Mouse (Mus musculus) ovary, adult 10 weeks (tissue): Measurements from ENCODE around the gene Slc25a38. TPM values are rescaled to one million over a fixed set of nuclear protein-coding genes. Genes with fewer than 3 reads are reported as not detected.

Source experiments
- polyA plus RNA-seq: library from polyadenylated mRNA; stranded (reverse); fragments of 350-450 nt; fragmentation: Illumina TruSeq; extraction: RNeasy Lipid Tissue Mini Kit (QIAGEN cat#74804); gene quantifications from one replicate; pipeline ENCODE4 v1.2.3, GENCODE M21; 2014

Slc25a38 gene
- polyA plus RNA-seq: 1.7 TPM

GRCm38 (mm10) chr9:120110211-120111018, at the start of gene Slc25a38:
Slc25a38 (plus strand) TSS chr9:120110374.

GRCm38 (mm10) chr9:120069779-120070178, 40.4 kb upstream of the Slc25a38 start, which contains the start of gene Cx3cr1:
Cx3cr1 (minus strand) TSS chr9:120069879.

GRCm38 (mm10) chr9:120091696-120092238, 18.4 kb upstream of the Slc25a38 start, which contains the start of gene Ccr8:
Ccr8 (plus strand) TSS chr9:120092114.

GRCm38 (mm10) chr9:120127538-120128251, 17.5 kb downstream of the Slc25a38 start, which contains the start of gene Rpsa:
Rpsa (plus strand) TSS chr9:120127689.

GRCm38 (mm10) chr9:120149222-120149828, 39.2 kb downstream of the Slc25a38 start, which contains the start of gene Mobp:
Mobp (plus strand) TSS chr9:120149707.

Other genes starting within 250 kb of the Slc25a38 start
- gene Wdr48, start 215.5 kb upstream of the Slc25a38 start, polyA plus RNA-seq: 79.1 TPM
- 3.8 TPM for gene Gorasp1, start 172.8 kb upstream of the Slc25a38 start, polyA plus RNA-seq
- gene Ttc21a, start 172.8 kb upstream of the Slc25a38 start, polyA plus RNA-seq: 0.37 TPM
- gene Csrnp1, start 125.7 kb upstream of the Slc25a38 start, polyA plus RNA-seq: not detected
- gene Xirp1, start 86.8 kb upstream of the Slc25a38 start, polyA plus RNA-seq: not detected
- 10.5 TPM for gene Cx3cr1, start 40.5 kb upstream of the Slc25a38 start, polyA plus RNA-seq
- not detected for gene Ccr8, start 18.3 kb upstream of the Slc25a38 start, polyA plus RNA-seq
- gene Rpsa, start 17.3 kb downstream of the Slc25a38 start, polyA plus RNA-seq: 168 TPM
- 0.57 TPM for gene Mobp, start 39.3 kb downstream of the Slc25a38 start, polyA plus RNA-seq
- 1.7 TPM for gene Myrip, start 191.1 kb downstream of the Slc25a38 start, polyA plus RNA-seq